Mouse (Mus musculus): ENCODE measurements around the gene Il19. TPM values are rescaled to one million over a fixed set of nuclear protein-coding genes. Genes with fewer than 3 reads are reported as not detected.

Gene Il19
- total RNA-seq, 2 experiments from 2014 or later, result not detected

Other genes starting within 250 kb of the Il19 start
- gene Gm29427, start 224.3 kb downstream of the Il19 start, total RNA-seq (2021), result not detected
- gene Yod1, start 222.8 kb downstream of the Il19 start, total RNA-seq (2021), result 10 to 100 TPM; 16.5 TPM
- 10 to 100 TPM; 36.9 to 43.6 TPM for gene Pfkfb2, start 210.9 kb downstream of the Il19 start, total RNA-seq (2021)
- 1 to 10 TPM; 1.5 TPM for gene AA986860, start 208.1 kb downstream of the Il19 start, total RNA-seq (2021)
- not detected for gene Fcamr, start 139.2 kb downstream of the Il19 start, total RNA-seq (2021)
- gene Pigr, start 113.4 kb downstream of the Il19 start, total RNA-seq (2021), result not detected
- gene Fcmr, start 74.4 kb downstream of the Il19 start, total RNA-seq (2021), result not detected
- gene Il24, start 52.7 kb downstream of the Il19 start, total RNA-seq (2021), result not detected
- not detected for gene Il20, start 28.7 kb downstream of the Il19 start, total RNA-seq (2021)
- not detected for gene Il10, start 79.7 kb upstream of the Il19 start, total RNA-seq (2021)
- 10 to 100 TPM; 35.8 to 37.2 TPM for gene Mapkapk2, start 157.7 kb upstream of the Il19 start, total RNA-seq (2021)
- 10 to 100 TPM; 14.9 to 16.7 TPM for gene Dyrk3, start 198.2 kb upstream of the Il19 start, total RNA-seq (2021)
- gene Eif2d, start 213.1 kb upstream of the Il19 start, total RNA-seq (2021), result 10 to 100 TPM; 35.0 to 37.5 TPM